Mouse (Mus musculus): Measurements from ENCODE around the gene Il15.

DNA sequence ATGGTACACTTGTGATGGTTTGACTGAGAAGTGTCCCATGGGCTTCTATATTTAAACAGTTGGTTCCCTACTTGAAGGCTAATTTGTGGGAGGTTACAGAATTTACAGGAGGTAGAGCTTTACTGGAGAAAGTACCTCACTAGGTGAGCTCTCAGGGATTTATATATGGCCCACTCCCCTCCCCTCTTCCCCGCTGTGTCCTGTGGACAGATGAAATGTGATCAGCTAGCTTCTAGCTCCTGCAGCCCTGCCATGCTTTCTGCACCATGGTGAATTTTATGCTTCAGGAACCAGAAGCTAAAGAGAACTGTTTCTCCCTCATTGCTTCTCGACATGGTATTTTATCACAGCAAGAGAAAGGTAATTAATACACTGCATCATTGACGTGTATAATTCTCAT lies 7.1 kb upstream of the Il15 start:
- no peak for TF ChIP-seq MYOD1 (IDR thresholded peaks at IDR 0.05; ENCODE audit: control insufficient read depth in 1 of 3, insufficient read length in 2 of 3, low read depth in 2 of 3)
- no peak for TF ChIP-seq POLR2A (IDR thresholded peaks at IDR 0.05; ENCODE audit: insufficient read length, low read depth)

Measured in myocyte (in vitro differentiated cells).